Mouse (Mus musculus) layer of hippocampus, adult 18-20 months (tissue): ENCODE measurements around the gene Il23r. TPM values are rescaled to one million over a fixed set of nuclear protein-coding genes. Genes with fewer than 3 reads are reported as not detected.
"Not testable (repeated sequence)": the region's sequence is repeated elsewhere in the genome, so short reads cannot be mapped to it uniquely, and the experiment has no call there.

Experiments used
- DNase-seq, 2 experiments: peaks; one replicate each; pipeline ENCODE4 v3.0.0; 2022; ENCODE audit warnings: low spot score in 2 of 2
- long read RNA-seq: library from polyadenylated mRNA; stranded (forward); transcript quantifications from one replicate; pipeline ENCODE4 v2.0.0, GENCODE M21; 2021
- total RNA-seq, 2 experiments: library from RNA; stranded (reverse); gene quantifications; 2 replicates each; pipeline ENCODE4 v1.2.3; 2021

The Il23r gene
- under 1 TPM in 1 of 2 experiments, not detected in 1; 0.12 TPM for total RNA-seq
- long read RNA-seq: 0 reads

GRCm38 (mm10) chr6:67491755-67492154 is at the start of gene Il23r:
Gene Il23r (minus strand): TSS chr6:67491855.
- no peak for DNase-seq

- no peak for DNase-seq
Measured at GRCm38 (mm10) chr6:67535777-67536054, 44.1 kb upstream of the Il23r start, which contains the start of gene Tacstd2. Gene Tacstd2 (minus strand): TSS chr6:67535796.

- no peak for DNase-seq
Measured at GRCm38 (mm10) chr6:67535005-67535776, 43.5 kb upstream of the Il23r start.

- no peak for DNase-seq
Measured at GRCm38 (mm10) chr6:67534191-67535004, 42.7 kb upstream of the Il23r start.

GRCm38 (mm10) chr6:67532665-67533440 is 41.2 kb upstream of the Il23r start:
- no peak for DNase-seq

GRCm38 (mm10) chr6:67531822-67532162 is 40.1 kb upstream of the Il23r start:
- no peak for DNase-seq

- peak in 1 of 2 experiments; percentile 39 for DNase-seq
Measured at GRCm38 (mm10) chr6:67530992-67531821, 39.6 kb upstream of the Il23r start.

GRCm38 (mm10) chr6:67526356-67526755 is 34.7 kb upstream of the Il23r start:
- DNase-seq: no peak

- DNase-seq: peak in 1 of 2 experiments; percentile 62
Measured at GRCm38 (mm10) chr6:67510752-67511151, 19.1 kb upstream of the Il23r start.

GRCm38 (mm10) chr6:67501938-67502337 is 10.3 kb upstream of the Il23r start:
- DNase-seq: not testable (repeated sequence)

- DNase-seq: no peak
Measured at GRCm38 (mm10) chr6:67481012-67481411, 10.6 kb downstream of the Il23r start.

- DNase-seq: no peak
Measured at GRCm38 (mm10) chr6:67471242-67471641, 20.4 kb downstream of the Il23r start.

- DNase-seq: no peak
Measured at GRCm38 (mm10) chr6:67459424-67459823, 32.2 kb downstream of the Il23r start.

- DNase-seq: peak; percentile 1 to 70
Measured at GRCm38 (mm10) chr6:67451330-67451729, 40.3 kb downstream of the Il23r start.

- DNase-seq: no peak
Measured at GRCm38 (mm10) chr6:67445866-67446265, 45.8 kb downstream of the Il23r start.

- no peak for DNase-seq
Measured at GRCm38 (mm10) chr6:67443124-67443523, 48.5 kb downstream of the Il23r start.

- no peak for DNase-seq
Measured at GRCm38 (mm10) chr6:67437814-67438385, 53.8 kb downstream of the Il23r start.

GRCm38 (mm10) chr6:67437028-67437427 is 54.6 kb downstream of the Il23r start:
- DNase-seq: no peak

GRCm38 (mm10) chr6:67436295-67436694 is 55.4 kb downstream of the Il23r start:
- no peak for DNase-seq

GRCm38 (mm10) chr6:67435711-67436110 is 55.9 kb downstream of the Il23r start:
- no peak for DNase-seq
